Mouse (Mus musculus): ENCODE measurements around the gene Dhh. TPM values are rescaled to one million over a fixed set of nuclear protein-coding genes. Genes with fewer than 3 reads are reported as not detected.

The Dhh gene
- total RNA-seq, 2 experiments from 2014 or later: 0.36 to 0.57 TPM

- DNase-seq (ENCODE audit: low spot score in 2 of 2): peak in 1 of 2 experiments; percentile 37
Measured at GRCm38 (mm10) chr15:98917091-98917490, 18.8 kb upstream of the Dhh start.

- DNase-seq (ENCODE audit: low spot score in 2 of 2): no peak
Measured at GRCm38 (mm10) chr15:98916016-98916415, 17.7 kb upstream of the Dhh start.

GRCm38 (mm10) chr15:98914903-98915302 is 16.6 kb upstream of the Dhh start:
- no peak for DNase-seq (ENCODE audit: low spot score in 2 of 2)

- DNase-seq (ENCODE audit: low spot score in 2 of 2): peak; percentile 57 to 61
Measured at GRCm38 (mm10) chr15:98904692-98905091, 6.4 kb upstream of the Dhh start.

GRCm38 (mm10) chr15:98902600-98902999 is 4.3 kb upstream of the Dhh start:
- no peak for DNase-seq (ENCODE audit: low spot score in 2 of 2)

GRCm38 (mm10) chr15:98901530-98901929 is 3.2 kb upstream of the Dhh start:
- DNase-seq (ENCODE audit: low spot score in 2 of 2): no peak

- DNase-seq (ENCODE audit: low spot score in 2 of 2): no peak
Measured at GRCm38 (mm10) chr15:98897495-98897894, 845 bp downstream of the Dhh start.

GRCm38 (mm10) chr15:98895635-98896589 is 2.4 kb downstream of the Dhh start:
- no peak for DNase-seq (ENCODE audit: low spot score in 2 of 2)

- no peak for DNase-seq (ENCODE audit: low spot score in 2 of 2)
Measured at GRCm38 (mm10) chr15:98894746-98895634, 3.4 kb downstream of the Dhh start.

GRCm38 (mm10) chr15:98893940-98894745 is 4.2 kb downstream of the Dhh start, which contains the start of gene Rhebl1:
Gene Rhebl1 (minus strand): TSS chr15:98894540.
- DNase-seq (ENCODE audit: low spot score in 2 of 2): peak; percentile 37 to 41

- DNase-seq (ENCODE audit: low spot score in 2 of 2): no peak
Measured at GRCm38 (mm10) chr15:98893036-98893435, 5.3 kb downstream of the Dhh start.

- peak; percentile 60 to 71 for DNase-seq (ENCODE audit: low spot score in 2 of 2)
Measured at GRCm38 (mm10) chr15:98891907-98892606, 6.3 kb downstream of the Dhh start.

GRCm38 (mm10) chr15:98891198-98891742 is 7.1 kb downstream of the Dhh start:
- no peak for DNase-seq (ENCODE audit: low spot score in 2 of 2)

GRCm38 (mm10) chr15:98887526-98887925 is 10.8 kb downstream of the Dhh start:
- DNase-seq (ENCODE audit: low spot score in 2 of 2): no peak

GRCm38 (mm10) chr15:98886667-98887387 is 11.5 kb downstream of the Dhh start:
- no peak for DNase-seq (ENCODE audit: low spot score in 2 of 2)

GRCm38 (mm10) chr15:98884106-98884505 is 14.2 kb downstream of the Dhh start:
- DNase-seq (ENCODE audit: low spot score in 2 of 2): no peak

- no peak for DNase-seq (ENCODE audit: low spot score in 2 of 2)
Measured at GRCm38 (mm10) chr15:98883661-98884060, 14.7 kb downstream of the Dhh start.

GRCm38 (mm10) chr15:98881656-98882008 is 16.7 kb downstream of the Dhh start:
- no peak for DNase-seq (ENCODE audit: low spot score in 2 of 2)

GRCm38 (mm10) chr15:98880978-98881655 is 17.2 kb downstream of the Dhh start:
- DNase-seq (ENCODE audit: low spot score in 2 of 2): peak; percentile 80 to 81
